28 mouse cellular contexts compared by ENCODE assay signal in the genomic region with DNA sequence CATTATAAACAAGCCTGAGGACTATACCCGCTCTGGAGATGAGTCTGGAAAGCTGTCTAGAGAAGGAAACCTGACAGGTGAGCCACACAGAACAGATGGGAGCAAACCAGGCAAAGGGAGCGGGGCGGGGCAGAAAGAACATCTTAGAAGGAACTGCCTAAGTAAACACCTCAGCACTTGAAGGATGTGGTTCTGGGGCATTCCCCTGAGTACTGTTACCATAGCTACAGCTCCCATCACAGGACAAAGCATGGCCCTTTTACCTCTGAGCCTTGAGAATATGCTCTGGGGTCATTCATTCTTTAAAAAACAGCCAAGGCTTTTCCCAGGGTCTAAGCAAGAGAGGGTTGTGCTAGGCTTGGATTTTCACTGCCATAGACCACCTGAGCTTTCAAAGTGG.
DNase-seq lines count a peak whose midpoint lies in the region; ATAC-seq lines count a peak whose summit lies in the region.
"Had no signal": no experiment of that assay in that cellular context is flagged by ENCODE, and none has a peak within 500 bp of the region (broad histone marks: within the 10 kb centered on the region; RNA-seq: fewer than 3 reads in every experiment).

No protein-coding gene starts in this region.

- peak; percentile 6 for DNase-seq in spleen, adult 12 weeks (ENCODE audit: low spot score)
- DNase-seq in spleen, postnatal 10 days (ENCODE audit: low spot score in 2 of 2) = no peak
- peak; percentile 85 for DNase-seq in CD4-positive helper T cell, adult 2 months (ENCODE audit: low read depth, low spot score)
- peak; percentile 58 for DNase-seq in R1 (ENCODE audit: low read depth, low spot score)
- DNase-seq in forebrain, embryonic 11.5 days (ENCODE audit: low spot score) = no peak
- no peak for DNase-seq in layer of hippocampus, postnatal 25 days (ENCODE audit: extremely low spot score in 1 of 2, low spot score in 1 of 2)
- DNase-seq: adrenal gland, adult 2 months; cerebellum, adult 11 months; cerebellum, postnatal 14 days; embryo, embryonic 11 days; gastrocnemius, postnatal 10 days; heart, postnatal 4 days; kidney, adult 11 months; kidney, postnatal 36 days; liver, embryonic 13.5 days; lung, adult 2 months; right cerebral cortex, adult 18-20 months had no signal

- H3K27ac ChIP-seq in forebrain, embryonic 11.5 days (ENCODE audit: low read depth, low read length) = no peak overlapping the region
- no peak overlapping the region for H3K27ac ChIP-seq in forebrain, embryonic 15.5 days (replicated peaks)
- H3K27ac ChIP-seq: embryonic facial prominence, embryonic 13.5 days; forebrain, embryonic 13.5 days; heart, embryonic 10.5 days; hindbrain, embryonic 15.5 days; kidney, embryonic 15.5 days; liver, embryonic 13.5 days; macrophage; midbrain, embryonic 15.5 days; neural tube, embryonic 13.5 days had no signal

- no peaks in the 10 kb centered on the region for H3K36me3 ChIP-seq in forebrain, embryonic 11.5 days (ENCODE audit: control insufficient read depth, insufficient read depth, low read length)
- no peaks in the 10 kb centered on the region for H3K36me3 ChIP-seq in forebrain, embryonic 15.5 days
- H3K36me3 ChIP-seq: embryonic facial prominence, embryonic 13.5 days; heart, embryonic 10.5 days; hindbrain, embryonic 15.5 days; kidney, embryonic 15.5 days; liver, embryonic 13.5 days; midbrain, embryonic 15.5 days; neural tube, embryonic 13.5 days had no signal

- no peak overlapping the region for H3K9ac ChIP-seq in forebrain, embryonic 11.5 days (ENCODE audit: low read length)
- H3K9ac ChIP-seq in forebrain, embryonic 15.5 days (replicated peaks) = no peak overlapping the region
- H3K9ac ChIP-seq: embryonic facial prominence, embryonic 13.5 days; forebrain, embryonic 13.5 days; hindbrain, embryonic 15.5 days; kidney, embryonic 15.5 days; liver, embryonic 13.5 days; midbrain, embryonic 15.5 days; neural tube, embryonic 13.5 days had no signal

- ATAC-seq in neutrophil, adult 5-6 weeks (ENCODE audit: extremely low read depth, insufficient number of reproducible peaks, low FRiP score, poor library complexity, severe bottlenecking) = peak; percentile 73
- ATAC-seq in forebrain, embryonic 11.5 days (replicated peaks; ENCODE audit: low FRiP score) = no peak
- ATAC-seq in forebrain, embryonic 15.5 days (replicated peaks) = no peak
- ATAC-seq: forebrain, embryonic 13.5 days; midbrain, embryonic 15.5 days had no signal

- no peaks in the 10 kb centered on the region for H3K4me1 ChIP-seq in forebrain, embryonic 11.5 days (replicated peaks; ENCODE audit: control insufficient read depth, insufficient read depth, low read length)
- no peaks in the 10 kb centered on the region for H3K4me1 ChIP-seq in forebrain, embryonic 15.5 days
- H3K4me1 ChIP-seq: embryonic facial prominence, embryonic 13.5 days; forebrain, embryonic 13.5 days; hindbrain, embryonic 15.5 days had no signal

- 97% methylated on average over 3 of the region's 3 CpGs for WGBS in forebrain, embryonic 11.5 days
- WGBS in forebrain, embryonic 15.5 days = 88% methylated on average over 3 of the region's 3 CpGs

- H3K4me2 ChIP-seq in forebrain, embryonic 11.5 days (ENCODE audit: low read depth, low read length, severe bottlenecking) = no peak overlapping the region
- H3K4me2 ChIP-seq in forebrain, embryonic 15.5 days (replicated peaks) = no peak overlapping the region
- H3K4me2 ChIP-seq: embryonic facial prominence, embryonic 13.5 days; forebrain, embryonic 13.5 days; hindbrain, embryonic 15.5 days; kidney, embryonic 15.5 days; liver, embryonic 13.5 days; midbrain, embryonic 15.5 days; neural tube, embryonic 13.5 days had no signal

- H3K4me3 ChIP-seq in forebrain, embryonic 11.5 days (ENCODE audit: low read depth, low read length) = no peak overlapping the region
- no peak overlapping the region for H3K4me3 ChIP-seq in forebrain, embryonic 15.5 days
- H3K4me3 ChIP-seq: embryonic facial prominence, embryonic 13.5 days; erythroblast, embryonic 14.5 days; forebrain, embryonic 13.5 days; heart, embryonic 10.5 days; hindbrain, embryonic 15.5 days; kidney, embryonic 15.5 days; liver, embryonic 13.5 days; midbrain, embryonic 15.5 days; neural tube, embryonic 13.5 days had no signal

- no peaks in the 10 kb centered on the region for H3K27me3 ChIP-seq in forebrain, embryonic 11.5 days (ENCODE audit: control insufficient read depth, insufficient read depth, low read length)
- H3K27me3 ChIP-seq in forebrain, embryonic 15.5 days = no peaks in the 10 kb centered on the region
- H3K27me3 ChIP-seq: forebrain, embryonic 13.5 days; hindbrain, embryonic 15.5 days; kidney, embryonic 15.5 days; liver, embryonic 13.5 days; midbrain, embryonic 15.5 days; neural tube, embryonic 13.5 days had no signal

- no peaks in the 10 kb centered on the region for H3K9me3 ChIP-seq in forebrain, embryonic 11.5 days (ENCODE audit: control insufficient read depth, low read length)
- no peaks in the 10 kb centered on the region for H3K9me3 ChIP-seq in forebrain, embryonic 15.5 days
- H3K9me3 ChIP-seq: embryonic facial prominence, embryonic 13.5 days; forebrain, embryonic 13.5 days; heart, embryonic 10.5 days; hindbrain, embryonic 15.5 days; kidney, embryonic 15.5 days; liver, embryonic 13.5 days; midbrain, embryonic 15.5 days; neural tube, embryonic 13.5 days had no signal

Comparison
In these comparisons a context has a peak if more than half of its experiments do, and no peak if none do; other contexts are left out.
1. DNase-seq: peak in spleen, adult 12 weeks (single experiment), CD4-positive helper T cell, adult 2 months (single experiment) and R1 (single experiment); none in spleen, postnatal 10 days (0 of 2), forebrain, embryonic 11.5 days (single experiment) and layer of hippocampus, postnatal 25 days (0 of 2).